Mouse (Mus musculus): ENCODE measurements around the gene Tex44. TPM values are rescaled to one million over a fixed set of nuclear protein-coding genes. Genes with fewer than 3 reads are reported as not detected.

Gene Tex44
- polyA plus RNA-seq, 1 experiment: not detected

DNA sequence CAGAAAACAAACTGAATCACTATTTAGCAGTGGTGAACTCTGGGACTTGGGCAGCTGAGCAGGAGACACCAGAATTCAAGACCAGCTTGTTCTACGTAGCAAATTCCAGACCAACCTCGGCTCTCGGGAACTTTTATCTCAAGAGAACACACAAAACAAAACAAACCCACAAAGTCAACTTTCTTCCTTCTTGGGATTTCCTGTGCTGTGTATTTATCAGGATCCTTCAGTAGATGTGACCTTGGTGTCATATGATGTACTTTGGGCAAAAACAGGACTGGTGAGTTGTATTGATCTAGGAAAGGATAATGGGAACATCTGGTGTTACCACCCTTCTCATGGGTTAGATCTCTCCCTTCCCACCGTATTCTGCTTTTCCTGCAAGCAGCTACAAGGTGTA is 6.6 kb downstream of the Tex44 start:
- Histone ChIP-seq H3ac (ENCODE audit: control insufficient read depth, insufficient read length, low read depth) (no peak overlapping the region), H3K79me2 (ENCODE audit: control insufficient read depth, insufficient read depth) (peaks cover 4% of the 10 kb centered on the region), H3K79me3 (ENCODE audit: low read depth) (no peaks in the 10 kb centered on the region), H3K4me3 (ENCODE audit: insufficient read depth, poor library complexity, severe bottlenecking) (no peak overlapping the region), H3K36me3 (ENCODE audit: control insufficient read depth, insufficient read depth) (no peaks in the 10 kb centered on the region), H3K27me3 (ENCODE audit: control insufficient read depth, insufficient read depth, insufficient read length) (no peaks in the 10 kb centered on the region)
- TF ChIP-seq MYOG (IDR thresholded peaks at IDR 0.05; ENCODE audit: control insufficient read depth, extremely low read depth, insufficient read length) (no peak), MAX (IDR thresholded peaks at IDR 0.05) (no peak), CTCF (IDR thresholded peaks at IDR 0.05; ENCODE audit: control insufficient read depth, insufficient read depth, insufficient read length) (no peak), MYOD1 (IDR thresholded peaks at IDR 0.05; ENCODE audit: control insufficient read depth, insufficient read length, low read depth) (no peak), FOSL1 (IDR thresholded peaks at IDR 0.05; ENCODE audit: insufficient read depth, low read length, poor library complexity, severe bottlenecking) (no peak), CEBPB (IDR thresholded peaks at IDR 0.05; ENCODE audit: low read depth) (no peak), USF1 (IDR thresholded peaks at IDR 0.05; ENCODE audit: low read depth) (no peak)

DNA sequence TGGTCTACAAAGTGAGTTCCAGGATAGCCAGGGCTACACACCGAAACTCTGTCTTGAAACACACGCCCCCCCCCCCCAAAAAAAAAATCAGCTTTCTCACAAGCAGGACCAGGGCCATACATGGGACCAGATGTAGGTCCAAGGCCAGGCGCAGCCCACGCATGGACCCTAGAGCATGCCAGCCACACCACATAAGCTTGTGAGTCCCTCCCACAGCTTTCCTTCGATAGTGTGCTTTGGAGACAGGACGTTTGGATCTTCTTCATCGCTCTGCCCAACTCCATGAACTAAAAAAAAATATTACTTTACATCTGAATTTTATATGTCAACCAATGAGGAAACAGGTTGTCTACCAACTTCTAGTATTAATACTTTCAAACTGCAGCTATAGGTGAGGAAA is 7.2 kb downstream of the Tex44 start:
- no peaks in the 10 kb centered on the region for H3K36me3 ChIP-seq (ENCODE audit: control insufficient read depth, insufficient read depth)
- no peaks in the 10 kb centered on the region for H3K79me3 ChIP-seq (ENCODE audit: low read depth)
- no peak for TF ChIP-seq CTCF (IDR thresholded peaks at IDR 0.05; ENCODE audit: control insufficient read depth, insufficient read depth, insufficient read length)
- TF ChIP-seq CEBPB (IDR thresholded peaks at IDR 0.05; ENCODE audit: low read depth): no peak
- no peak for TF ChIP-seq USF1 (IDR thresholded peaks at IDR 0.05; ENCODE audit: low read depth)
- no peak for TF ChIP-seq MAX (IDR thresholded peaks at IDR 0.05)
- TF ChIP-seq MYOG (IDR thresholded peaks at IDR 0.05; ENCODE audit: control insufficient read depth, extremely low read depth, insufficient read length): no peak
- TF ChIP-seq FOSL1 (IDR thresholded peaks at IDR 0.05; ENCODE audit: insufficient read depth, low read length, poor library complexity, severe bottlenecking): no peak
- no peak for TF ChIP-seq MYOD1 (IDR thresholded peaks at IDR 0.05; ENCODE audit: control insufficient read depth, insufficient read length, low read depth)
- peaks cover 4% of the 10 kb centered on the region for H3K79me2 ChIP-seq (ENCODE audit: control insufficient read depth, insufficient read depth)
- no peak overlapping the region for H3ac ChIP-seq (ENCODE audit: control insufficient read depth, insufficient read length, low read depth)
- no peaks in the 10 kb centered on the region for H3K27me3 ChIP-seq (ENCODE audit: control insufficient read depth, insufficient read depth, insufficient read length)
- H3K4me3 ChIP-seq (ENCODE audit: insufficient read depth, poor library complexity, severe bottlenecking): no peak overlapping the region

DNA sequence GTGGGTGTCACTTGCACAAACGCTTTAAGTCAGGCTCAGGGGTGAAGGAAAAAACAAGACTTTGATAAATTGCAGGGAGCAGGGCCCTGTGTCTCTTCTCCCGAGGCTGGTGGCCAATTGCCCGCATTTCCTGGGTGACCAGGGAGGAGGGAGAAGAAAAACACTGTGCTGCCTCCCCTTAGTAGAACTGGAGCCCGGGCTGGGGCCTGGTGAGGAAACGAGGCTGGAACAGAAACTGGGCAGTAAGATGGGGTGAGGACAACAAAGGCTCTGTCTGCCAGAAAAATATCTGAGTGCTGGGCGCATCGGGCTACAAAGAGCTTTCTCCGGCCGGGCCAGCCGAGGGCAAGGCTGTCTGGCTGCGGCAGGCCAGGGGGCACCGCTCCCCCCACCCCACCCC is 7.9 kb downstream of the Tex44 start:
- TF ChIP-seq MYOG (IDR thresholded peaks at IDR 0.05; ENCODE audit: control insufficient read depth, extremely low read depth, insufficient read length): no peak
- no peak for TF ChIP-seq CEBPB (IDR thresholded peaks at IDR 0.05; ENCODE audit: low read depth)
- no peak for TF ChIP-seq MAX (IDR thresholded peaks at IDR 0.05)
- no peak for TF ChIP-seq CTCF (IDR thresholded peaks at IDR 0.05; ENCODE audit: control insufficient read depth, insufficient read depth, insufficient read length)
- TF ChIP-seq USF1 (IDR thresholded peaks at IDR 0.05; ENCODE audit: low read depth): no peak
- TF ChIP-seq MYOD1 (IDR thresholded peaks at IDR 0.05; ENCODE audit: control insufficient read depth, insufficient read length, low read depth): no peak
- no peak for TF ChIP-seq FOSL1 (IDR thresholded peaks at IDR 0.05; ENCODE audit: insufficient read depth, low read length, poor library complexity, severe bottlenecking)
- Histone ChIP-seq H3K79me3 (ENCODE audit: low read depth) (no peaks in the 10 kb centered on the region), H3K4me3 (ENCODE audit: insufficient read depth, poor library complexity, severe bottlenecking) (no peak overlapping the region), H3ac (ENCODE audit: control insufficient read depth, insufficient read length, low read depth) (peak overlapping the region; percentile 61), H3K79me2 (ENCODE audit: control insufficient read depth, insufficient read depth) (peaks cover 4% of the 10 kb centered on the region), H3K27me3 (ENCODE audit: control insufficient read depth, insufficient read depth, insufficient read length) (no peaks in the 10 kb centered on the region), H3K36me3 (ENCODE audit: control insufficient read depth, insufficient read depth) (no peaks in the 10 kb centered on the region)

DNA sequence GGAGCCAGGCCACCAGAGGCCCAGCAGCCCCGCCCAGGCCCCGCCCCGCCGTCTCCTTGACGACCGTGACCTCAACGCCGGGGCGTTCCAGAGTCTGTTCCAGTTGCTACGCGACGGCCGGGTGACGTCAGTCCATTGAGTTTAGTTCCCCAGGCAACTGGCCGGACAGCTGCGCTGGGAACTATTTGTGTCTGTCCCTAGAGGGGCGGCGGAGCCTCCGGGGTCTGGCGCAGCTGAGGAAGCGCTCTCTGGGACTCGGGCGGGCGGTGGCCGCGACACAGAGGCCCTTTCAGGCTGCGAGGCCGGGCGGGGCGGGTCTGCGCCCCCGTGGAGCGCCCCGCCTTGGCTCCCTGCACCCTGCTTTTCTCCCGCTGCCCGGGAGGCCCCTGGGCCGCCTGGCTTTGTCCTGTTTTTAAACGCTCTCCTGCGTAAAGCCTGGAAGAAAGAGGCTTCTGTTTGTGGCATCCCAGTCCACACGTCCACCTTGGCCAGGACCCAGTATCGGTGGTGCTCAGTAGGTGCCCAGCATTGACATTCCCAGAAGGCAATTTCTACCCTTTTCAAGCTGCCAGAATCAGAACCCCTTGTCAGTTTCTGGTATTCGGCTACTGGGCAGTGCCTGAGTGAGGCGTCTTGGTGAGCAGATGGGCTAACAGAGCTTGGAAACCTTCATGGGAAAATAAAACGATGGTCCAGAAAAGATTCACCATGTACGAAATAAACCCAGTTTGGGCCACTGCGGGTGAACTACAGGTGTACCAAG is 8.5 kb downstream of the Tex44 start:
- peaks cover 4% of the 10 kb centered on the region for H3K79me2 ChIP-seq (ENCODE audit: control insufficient read depth, insufficient read depth)
- no peaks in the 10 kb centered on the region for H3K36me3 ChIP-seq (ENCODE audit: control insufficient read depth, insufficient read depth)
- H3K79me3 ChIP-seq (ENCODE audit: low read depth): no peaks in the 10 kb centered on the region
- H3K4me3 ChIP-seq (ENCODE audit: insufficient read depth, poor library complexity, severe bottlenecking): peak overlapping the region; percentile 12
- H3K27me3 ChIP-seq (ENCODE audit: control insufficient read depth, insufficient read depth, insufficient read length): no peaks in the 10 kb centered on the region
- peak overlapping the region; percentile 70 for H3ac ChIP-seq (ENCODE audit: control insufficient read depth, insufficient read length, low read depth)
- TF ChIP-seq MYOG (IDR thresholded peaks at IDR 0.05; ENCODE audit: control insufficient read depth, extremely low read depth, insufficient read length): no peak
- TF ChIP-seq USF1 (IDR thresholded peaks at IDR 0.05; ENCODE audit: low read depth): no peak
- TF ChIP-seq CEBPB (IDR thresholded peaks at IDR 0.05; ENCODE audit: low read depth): no peak
- peak; percentile 97 for TF ChIP-seq MYOD1 (IDR thresholded peaks at IDR 0.05; ENCODE audit: control insufficient read depth, insufficient read length, low read depth)
- TF ChIP-seq FOSL1 (IDR thresholded peaks at IDR 0.05; ENCODE audit: insufficient read depth, low read length, poor library complexity, severe bottlenecking): no peak

DNA sequence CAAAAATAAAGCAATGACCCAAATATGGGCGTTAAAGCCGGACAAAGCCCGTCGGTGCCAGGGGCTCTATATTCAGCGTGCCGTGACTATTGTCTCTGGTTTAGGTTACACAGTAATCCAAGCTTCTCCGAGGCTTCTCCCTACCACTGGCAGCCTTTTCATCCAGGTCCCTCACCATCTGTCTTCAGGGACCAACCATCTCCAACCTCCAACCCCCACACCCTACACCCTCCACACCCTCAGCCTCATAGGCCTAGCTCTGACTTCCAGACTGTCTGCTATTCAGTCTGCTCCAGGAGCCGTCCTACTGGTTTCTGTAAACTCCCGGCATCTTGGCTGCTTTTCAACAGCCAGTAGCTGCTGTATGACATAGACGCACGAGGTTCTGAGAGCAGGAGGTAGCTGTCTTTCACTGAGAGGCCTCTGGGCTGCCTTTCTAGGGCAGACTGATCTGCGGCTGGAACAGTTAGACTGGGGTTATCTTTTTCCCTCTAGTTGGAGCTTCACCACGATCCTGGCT is 9.2 kb downstream of the Tex44 start:
- TF ChIP-seq CEBPB (IDR thresholded peaks at IDR 0.05; ENCODE audit: low read depth) (no peak), FOSL1 (IDR thresholded peaks at IDR 0.05; ENCODE audit: insufficient read depth, low read length, poor library complexity, severe bottlenecking) (no peak), MAX (IDR thresholded peaks at IDR 0.05) (peak; percentile 22), USF1 (IDR thresholded peaks at IDR 0.05; ENCODE audit: low read depth) (no peak), MYOD1 (IDR thresholded peaks at IDR 0.05; ENCODE audit: control insufficient read depth, insufficient read length, low read depth) (no peak)
- no peaks in the 10 kb centered on the region for H3K27me3 ChIP-seq (ENCODE audit: control insufficient read depth, insufficient read depth, insufficient read length)
- no peaks in the 10 kb centered on the region for H3K36me3 ChIP-seq (ENCODE audit: control insufficient read depth, insufficient read depth)
- H3K79me2 ChIP-seq (ENCODE audit: control insufficient read depth, insufficient read depth): peaks cover 4% of the 10 kb centered on the region
- no peaks in the 10 kb centered on the region for H3K79me3 ChIP-seq (ENCODE audit: low read depth)
- no peak overlapping the region for H3K4me3 ChIP-seq (ENCODE audit: insufficient read depth, poor library complexity, severe bottlenecking)
- peak overlapping the region; percentile 19 for H3ac ChIP-seq (ENCODE audit: control insufficient read depth, insufficient read length, low read depth)
